Mouse (Mus musculus): Measurements from ENCODE around the gene Nr4a1. TPM values are rescaled to one million over a fixed set of nuclear protein-coding genes. Genes with fewer than 3 reads are reported as not detected.
A peak's percentile ranks its signal among the peaks of the same experiment; 100 is the strongest.

The Nr4a1 gene
- polyA plus RNA-seq, 1 experiment, result 6.8 TPM

DNA sequence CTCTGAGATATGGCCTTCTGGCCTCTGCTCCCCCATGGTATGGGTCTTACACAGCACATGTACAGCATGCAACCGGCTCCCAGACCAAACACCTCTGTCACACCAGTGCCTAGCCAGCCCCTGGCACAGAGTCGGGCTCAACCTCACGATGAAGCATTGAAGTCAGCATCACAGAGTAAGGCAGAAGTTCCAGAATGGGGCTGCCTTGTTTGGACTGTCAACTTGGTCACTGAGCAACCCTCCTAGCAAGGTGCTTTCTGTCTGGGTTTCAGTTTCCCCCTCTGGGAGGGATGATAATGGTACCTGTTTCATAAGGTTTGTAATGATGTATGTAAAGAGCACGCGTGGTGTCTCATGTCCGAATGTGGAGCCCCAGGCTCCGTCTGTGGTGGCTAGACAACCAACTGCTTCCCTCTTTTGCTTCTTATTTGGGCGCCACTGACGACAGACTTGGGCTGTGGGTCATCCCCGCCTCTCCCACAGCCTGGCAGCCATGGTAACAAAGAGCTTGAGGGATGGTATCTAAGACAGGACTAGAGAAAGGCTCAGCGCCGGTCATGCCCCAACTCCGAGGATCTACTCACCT is 31.1 kb upstream of the Nr4a1 start:
- no peak for TF ChIP-seq FLI1 (IDR thresholded peaks at IDR 0.05; ENCODE audit: low read length)
- TF ChIP-seq GATA1 (IDR thresholded peaks at IDR 0.05; ENCODE audit: borderline replicate concordance, low read length), result no peak
- H3K4me1 ChIP-seq, result peaks cover 49% of the 10 kb centered on the region
- no peak overlapping the region for H3K4me3 ChIP-seq (replicated peaks)
- H3K27me3 ChIP-seq (replicated peaks), result peaks cover 69% of the 10 kb centered on the region
- no peaks in the 10 kb centered on the region for H3K36me3 ChIP-seq (replicated peaks; ENCODE audit: low read length)
- no peaks in the 10 kb centered on the region for H3K9me3 ChIP-seq

DNA sequence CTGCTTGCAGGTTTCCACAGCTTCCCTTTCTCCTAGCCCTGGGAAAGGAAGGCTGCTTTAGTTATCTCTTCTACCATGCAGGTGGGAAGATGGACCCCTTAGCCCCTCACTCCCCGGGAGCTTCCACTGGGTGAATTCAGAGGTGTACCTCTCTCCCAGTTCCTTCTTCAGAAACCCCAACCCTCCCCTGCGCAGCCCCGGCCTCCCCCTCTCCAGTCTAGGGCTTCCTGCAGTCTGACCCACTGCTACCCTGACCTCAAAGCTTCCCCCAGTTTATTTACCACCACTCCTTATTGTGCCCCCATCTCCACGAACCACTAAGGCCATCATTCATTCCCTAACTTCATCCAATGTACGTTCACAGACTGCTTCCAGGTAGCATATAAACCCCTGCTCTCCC is 30.5 kb upstream of the Nr4a1 start:
- no peak for TF ChIP-seq GATA1 (IDR thresholded peaks at IDR 0.05; ENCODE audit: borderline replicate concordance, low read length)
- no peak for TF ChIP-seq FLI1 (IDR thresholded peaks at IDR 0.05; ENCODE audit: low read length)
- no peaks in the 10 kb centered on the region for H3K36me3 ChIP-seq (replicated peaks; ENCODE audit: low read length)
- H3K4me3 ChIP-seq (replicated peaks), result peak overlapping the region; percentile 95
- H3K9me3 ChIP-seq, result no peaks in the 10 kb centered on the region
- peaks cover 75% of the 10 kb centered on the region for H3K27me3 ChIP-seq (replicated peaks)
- H3K4me1 ChIP-seq, result peaks cover 49% of the 10 kb centered on the region

DNA sequence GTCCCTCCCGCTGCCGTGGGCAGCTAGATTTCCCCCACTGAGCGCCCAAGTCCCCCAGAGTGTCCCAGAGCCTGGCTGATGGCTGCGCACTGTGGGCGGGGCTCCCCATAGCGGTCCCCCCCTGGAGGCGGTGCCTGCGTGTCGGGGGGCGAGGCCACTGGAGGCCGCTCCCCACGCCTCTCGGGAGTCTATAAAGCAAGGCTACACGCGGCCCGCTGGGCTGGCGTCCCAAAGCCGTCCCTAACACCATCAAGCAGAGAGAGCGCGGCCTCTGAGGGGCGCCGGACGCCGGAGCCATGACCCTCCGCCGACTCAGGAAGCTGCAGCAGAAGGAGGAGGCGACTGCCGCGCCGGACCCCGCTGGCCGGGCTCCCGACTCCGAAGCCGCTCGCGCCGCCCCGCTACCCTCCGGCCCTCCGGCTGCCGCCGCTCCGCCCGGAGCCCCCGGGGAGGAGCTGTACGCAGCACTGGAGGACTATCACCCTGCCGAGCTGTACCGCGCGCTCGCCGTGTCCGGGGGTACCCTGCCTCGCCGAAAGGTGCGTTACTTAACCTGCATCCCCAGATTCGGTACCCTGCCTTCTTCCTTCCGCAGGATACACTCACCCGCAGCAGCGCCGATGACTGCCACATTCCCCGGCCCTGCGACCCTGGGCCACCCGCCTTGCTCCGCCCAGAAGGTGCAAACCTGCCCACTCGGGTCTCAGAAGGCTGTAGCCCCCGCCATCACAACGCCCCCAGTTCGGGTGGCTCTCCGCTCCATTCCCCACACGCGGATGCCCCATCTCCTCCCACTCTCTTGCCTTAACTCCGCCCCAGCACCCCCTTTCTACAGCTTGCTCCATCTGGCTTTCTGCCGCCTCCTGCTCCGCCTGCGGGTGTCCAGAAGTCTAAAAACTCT is 29.8 kb upstream of the Nr4a1 start, which contains the start of gene Grasp:
Grasp (plus strand) TSS at position 183 of the 901 bp plus-strand sequence.
- peak within 1 kb of the TSS; percentile 95 for H3K4me3 ChIP-seq (replicated peaks)
- no peaks in the 10 kb centered on the region for H3K36me3 ChIP-seq (replicated peaks; ENCODE audit: low read length)
- H3K4me1 ChIP-seq, result peaks cover 49% of the 10 kb centered on the region
- no peaks in the 10 kb centered on the region for H3K9me3 ChIP-seq
- TF ChIP-seq GATA1 (IDR thresholded peaks at IDR 0.05; ENCODE audit: borderline replicate concordance, low read length) (no peak), FLI1 (IDR thresholded peaks at IDR 0.05; ENCODE audit: low read length) (no peak)
- H3K27me3 ChIP-seq (replicated peaks), result peaks cover 82% of the 10 kb centered on the region

- peaks cover 48% of the 10 kb centered on the region for H3K4me1 ChIP-seq
- H3K36me3 ChIP-seq (replicated peaks; ENCODE audit: low read length), result no peaks in the 10 kb centered on the region
- peak overlapping the region; percentile 95 for H3K4me3 ChIP-seq (replicated peaks)
- H3K9me3 ChIP-seq, result no peaks in the 10 kb centered on the region
- peaks cover 84% of the 10 kb centered on the region for H3K27me3 ChIP-seq (replicated peaks)
- no peak for TF ChIP-seq GATA1 (IDR thresholded peaks at IDR 0.05; ENCODE audit: borderline replicate concordance, low read length)
- TF ChIP-seq FLI1 (IDR thresholded peaks at IDR 0.05; ENCODE audit: low read length), result no peak
These were observed 29.1 kb upstream of the Nr4a1 start for GRCm38 (mm10) chr15:101224977-101225376.

DNA sequence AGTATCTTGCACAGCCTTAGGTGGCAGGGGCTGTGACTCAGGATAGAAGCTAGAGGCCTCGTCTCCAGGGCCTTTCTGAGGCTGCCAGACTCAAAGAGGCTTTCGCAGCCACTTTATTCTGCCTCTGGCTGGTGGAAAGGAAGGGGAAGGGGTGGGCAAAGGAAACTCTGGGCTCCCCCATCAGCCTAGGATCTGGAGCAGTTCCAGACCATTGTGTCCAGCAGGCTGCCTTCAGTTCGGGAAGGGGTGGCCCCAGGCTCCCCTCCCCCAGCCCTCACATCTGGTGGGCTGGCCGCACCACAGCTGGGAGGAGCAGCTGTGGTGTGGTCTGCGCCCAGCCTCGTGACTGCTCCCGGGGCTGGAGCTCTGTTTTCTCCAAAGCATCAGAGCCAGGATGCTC is 26.1 kb upstream of the Nr4a1 start:
- Histone ChIP-seq H3K4me3 (replicated peaks) (no peak overlapping the region), H3K4me1 (peaks cover 24% of the 10 kb centered on the region), H3K9me3 (peaks cover 6% of the 10 kb centered on the region; the same call in 1 of the 2 replicates), H3K36me3 (replicated peaks; ENCODE audit: low read length) (no peaks in the 10 kb centered on the region), H3K27me3 (replicated peaks) (peaks cover 71% of the 10 kb centered on the region)
- TF ChIP-seq FLI1 (IDR thresholded peaks at IDR 0.05; ENCODE audit: low read length), result no peak
- no peak for TF ChIP-seq GATA1 (IDR thresholded peaks at IDR 0.05; ENCODE audit: borderline replicate concordance, low read length)

DNA sequence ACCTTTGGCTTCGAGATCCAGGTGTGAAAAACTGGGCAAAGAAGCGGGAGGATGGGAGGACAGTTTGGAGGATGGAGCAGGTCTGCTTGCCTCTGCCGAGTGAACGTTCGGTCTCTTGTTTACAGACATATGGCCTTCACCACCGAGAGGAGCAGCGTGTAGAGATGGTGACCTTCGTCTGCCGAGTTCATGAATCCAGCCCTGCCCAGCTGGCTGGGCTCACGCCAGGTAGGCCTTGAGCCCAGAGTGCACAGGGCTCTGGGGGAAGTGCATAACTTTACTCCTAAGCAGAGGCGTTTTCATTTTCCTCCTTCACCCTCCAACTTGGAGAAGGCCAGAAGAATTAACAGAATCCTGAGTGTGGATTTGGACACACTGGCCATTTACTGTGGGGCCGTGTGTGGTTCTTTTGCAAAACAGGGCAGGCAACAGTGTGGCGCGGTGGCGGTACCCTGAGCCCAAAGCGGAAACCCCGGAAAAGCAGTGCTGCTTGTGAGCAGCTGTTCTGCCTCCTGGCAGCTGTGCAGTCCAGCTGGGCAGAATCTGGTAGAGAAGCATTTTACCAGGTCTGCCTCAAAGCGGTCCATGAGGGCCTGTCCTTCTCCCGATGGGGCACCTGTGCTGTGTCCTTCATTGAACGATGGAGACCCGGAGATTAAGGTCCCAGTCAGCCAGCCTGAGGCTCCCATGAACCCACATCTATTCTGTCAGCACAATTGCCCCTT is 25.0 kb upstream of the Nr4a1 start:
- Histone ChIP-seq H3K4me1 (peaks cover 21% of the 10 kb centered on the region), H3K4me3 (replicated peaks) (no peak overlapping the region), H3K36me3 (replicated peaks; ENCODE audit: low read length) (no peaks in the 10 kb centered on the region), H3K9me3 (peaks cover 6% of the 10 kb centered on the region; the same call in 1 of the 2 replicates), H3K27me3 (replicated peaks) (peaks cover 67% of the 10 kb centered on the region)
- no peak for TF ChIP-seq GATA1 (IDR thresholded peaks at IDR 0.05; ENCODE audit: borderline replicate concordance, low read length)
- TF ChIP-seq FLI1 (IDR thresholded peaks at IDR 0.05; ENCODE audit: low read length), result no peak

DNA sequence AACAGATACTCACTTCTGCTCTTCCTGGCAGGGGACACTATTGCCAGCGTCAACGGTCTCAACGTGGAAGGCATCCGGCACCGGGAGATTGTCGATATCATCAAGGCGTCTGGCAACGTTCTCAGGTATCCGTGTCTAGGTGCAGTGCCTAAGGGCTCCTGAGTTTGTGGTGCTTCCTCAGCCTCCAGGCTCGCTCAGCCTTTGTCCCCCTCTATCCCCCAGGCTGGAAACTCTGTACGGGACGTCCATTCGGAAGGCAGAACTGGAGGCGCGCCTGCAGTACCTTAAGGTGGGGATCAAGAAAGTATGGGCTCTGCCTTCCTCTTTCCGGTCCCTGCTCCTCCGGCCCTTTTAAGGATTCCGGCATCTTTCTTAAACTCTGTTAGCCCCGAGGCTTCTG is 23.6 kb upstream of the Nr4a1 start:
- TF ChIP-seq GATA1 (IDR thresholded peaks at IDR 0.05; ENCODE audit: borderline replicate concordance, low read length) (no peak), FLI1 (IDR thresholded peaks at IDR 0.05; ENCODE audit: low read length) (no peak)
- Histone ChIP-seq H3K27me3 (replicated peaks) (peaks cover 56% of the 10 kb centered on the region), H3K36me3 (replicated peaks; ENCODE audit: low read length) (no peaks in the 10 kb centered on the region), H3K4me3 (replicated peaks) (no peak overlapping the region), H3K4me1 (peaks cover 20% of the 10 kb centered on the region), H3K9me3 (peaks cover 6% of the 10 kb centered on the region; the same call in 1 of the 2 replicates)

GRCm38 (mm10) chr15:101230995-101231647 is 22.9 kb upstream of the Nr4a1 start:
- Histone ChIP-seq H3K4me1 (peaks cover 24% of the 10 kb centered on the region), H3K27me3 (replicated peaks) (peaks cover 57% of the 10 kb centered on the region), H3K36me3 (replicated peaks; ENCODE audit: low read length) (no peaks in the 10 kb centered on the region), H3K4me3 (replicated peaks) (no peak overlapping the region), H3K9me3 (peaks cover 6% of the 10 kb centered on the region; the same call in 1 of the 2 replicates)
- no peak for TF ChIP-seq GATA1 (IDR thresholded peaks at IDR 0.05; ENCODE audit: borderline replicate concordance, low read length)
- no peak for TF ChIP-seq FLI1 (IDR thresholded peaks at IDR 0.05; ENCODE audit: low read length)

GRCm38 (mm10) chr15:101231648-101232180 is 22.4 kb upstream of the Nr4a1 start:
- no peaks in the 10 kb centered on the region for H3K36me3 ChIP-seq (replicated peaks; ENCODE audit: low read length)
- peaks cover 26% of the 10 kb centered on the region for H3K4me1 ChIP-seq
- no peak overlapping the region for H3K4me3 ChIP-seq (replicated peaks)
- no peak for TF ChIP-seq GATA1 (IDR thresholded peaks at IDR 0.05; ENCODE audit: borderline replicate concordance, low read length)
- no peak for TF ChIP-seq FLI1 (IDR thresholded peaks at IDR 0.05; ENCODE audit: low read length)
- peaks cover 55% of the 10 kb centered on the region for H3K27me3 ChIP-seq (replicated peaks)
- H3K9me3 ChIP-seq, result peaks cover 6% of the 10 kb centered on the region; the same call in 1 of the 2 replicates
